Mouse (Mus musculus): ENCODE measurements around the gene Hoxc6. TPM values are rescaled to one million over a fixed set of nuclear protein-coding genes. Genes with fewer than 3 reads are reported as not detected.

The Hoxc6 gene
- polyA plus RNA-seq, 1 experiment from 2014 or later = 0.17 TPM

DNA sequence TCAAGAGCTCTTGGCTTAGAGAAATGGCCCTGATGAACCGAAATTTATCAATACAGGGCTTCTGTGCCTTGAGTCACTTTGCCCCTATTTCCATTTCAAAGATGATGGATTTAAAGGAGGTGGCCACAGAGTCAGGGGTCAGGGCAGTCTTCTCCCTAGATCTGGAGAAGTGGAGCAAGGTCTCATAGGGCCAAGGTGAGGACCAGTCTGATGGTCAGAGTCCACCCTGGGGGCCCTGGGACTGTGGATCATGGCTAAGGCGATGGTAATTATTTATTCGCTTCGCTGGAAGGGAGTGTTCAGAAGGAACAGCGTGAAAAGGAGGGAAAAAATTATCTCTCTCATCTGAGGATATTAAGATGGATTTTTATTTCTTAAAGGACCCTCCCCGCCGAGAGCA lies 23.0 kb upstream of the Hoxc6 start:
- no peaks in the 10 kb centered on the region for H3K4me1 ChIP-seq (ENCODE audit: control insufficient read depth, insufficient read depth, low read length)
- no peak for DNase-seq (ENCODE audit: low spot score)
- 5% methylated on average over 7 of the region's 7 CpGs for WGBS
- H3K27ac ChIP-seq (replicated peaks; ENCODE audit: low read depth, low read length) = no peak overlapping the region
- ATAC-seq (replicated peaks; ENCODE audit: insufficient number of reproducible peaks, low FRiP score, low TSS enrichment, low read depth) = no peak
- H3K4me3 ChIP-seq (ENCODE audit: low read depth, low read length) = no peak overlapping the region
- no peak overlapping the region for H3K4me2 ChIP-seq (ENCODE audit: low read depth, low read length)
- H3K9me3 ChIP-seq (replicated peaks; ENCODE audit: control insufficient read depth, low read length) = no peaks in the 10 kb centered on the region
- H3K9ac ChIP-seq (replicated peaks; ENCODE audit: low read length) = no peak overlapping the region
- peaks cover 97% of the 10 kb centered on the region for H3K27me3 ChIP-seq (ENCODE audit: control insufficient read depth, insufficient read depth, low read length)
- no peaks in the 10 kb centered on the region for H3K36me3 ChIP-seq (replicated peaks; ENCODE audit: control insufficient read depth, insufficient read depth, low read depth, low read length)

DNA sequence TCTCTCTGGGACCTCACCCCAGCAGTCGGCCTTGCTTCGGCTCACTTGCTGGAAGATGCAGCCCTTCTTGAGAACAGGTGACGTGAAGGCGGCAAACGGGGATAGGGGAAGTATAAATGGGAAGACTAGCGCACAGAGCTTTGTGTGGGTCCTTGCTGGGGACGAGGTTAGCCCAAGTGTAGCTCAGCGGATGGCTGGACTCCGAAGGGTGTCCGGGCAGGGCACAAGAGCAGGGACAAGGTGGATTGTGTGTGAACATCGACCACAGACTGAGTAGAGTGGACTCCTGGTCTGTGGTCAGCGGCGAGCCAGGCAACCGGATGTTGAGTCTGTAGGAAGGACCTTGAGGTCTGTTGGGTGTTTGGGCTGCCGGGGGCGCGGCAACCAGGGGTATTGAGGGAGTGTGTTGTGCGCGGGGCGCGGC lies 22.4 kb upstream of the Hoxc6 start:
- H3K4me2 ChIP-seq (ENCODE audit: low read depth, low read length) = no peak overlapping the region
- DNase-seq (ENCODE audit: low spot score) = no peak
- no peak overlapping the region for H3K4me3 ChIP-seq (ENCODE audit: low read depth, low read length)
- WGBS = 2% methylated on average over 21 of the region's 21 CpGs
- no peaks in the 10 kb centered on the region for H3K4me1 ChIP-seq (ENCODE audit: control insufficient read depth, insufficient read depth, low read length)
- ATAC-seq (replicated peaks; ENCODE audit: insufficient number of reproducible peaks, low FRiP score, low TSS enrichment, low read depth) = no peak
- no peaks in the 10 kb centered on the region for H3K36me3 ChIP-seq (replicated peaks; ENCODE audit: control insufficient read depth, insufficient read depth, low read depth, low read length)
- no peak overlapping the region for H3K9ac ChIP-seq (replicated peaks; ENCODE audit: low read length)
- no peak overlapping the region for H3K27ac ChIP-seq (replicated peaks; ENCODE audit: low read depth, low read length)
- peaks cover 98% of the 10 kb centered on the region for H3K27me3 ChIP-seq (ENCODE audit: control insufficient read depth, insufficient read depth, low read length)
- no peaks in the 10 kb centered on the region for H3K9me3 ChIP-seq (replicated peaks; ENCODE audit: control insufficient read depth, low read length)

DNA sequence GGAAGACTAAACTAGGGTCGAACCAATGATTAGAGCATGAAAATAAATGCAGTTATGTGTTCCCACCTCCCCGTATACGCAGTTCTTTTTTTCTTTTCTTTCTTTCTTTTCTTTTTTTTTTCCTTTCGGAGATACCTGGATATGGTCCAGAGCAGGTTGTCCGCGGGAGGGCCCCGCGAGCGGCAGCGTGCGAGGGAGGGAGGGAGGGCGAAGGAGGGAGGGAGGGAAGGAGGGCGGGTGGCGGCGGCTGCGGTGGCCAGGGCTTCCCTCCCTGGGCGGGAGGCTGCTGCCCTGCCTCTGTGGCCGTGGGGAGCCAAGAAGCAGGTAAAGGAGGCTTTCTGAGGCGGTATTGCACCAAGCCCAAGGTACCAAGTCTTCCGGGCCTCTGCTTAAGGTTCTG lies 21.9 kb upstream of the Hoxc6 start, which contains the start of gene Hoxc9:
Hoxc9 (plus strand) TSS at position 269 of the 400 bp plus-strand sequence.
- H3K4me2 ChIP-seq (ENCODE audit: low read depth, low read length) = no peak within 1 kb of the TSS

DNA sequence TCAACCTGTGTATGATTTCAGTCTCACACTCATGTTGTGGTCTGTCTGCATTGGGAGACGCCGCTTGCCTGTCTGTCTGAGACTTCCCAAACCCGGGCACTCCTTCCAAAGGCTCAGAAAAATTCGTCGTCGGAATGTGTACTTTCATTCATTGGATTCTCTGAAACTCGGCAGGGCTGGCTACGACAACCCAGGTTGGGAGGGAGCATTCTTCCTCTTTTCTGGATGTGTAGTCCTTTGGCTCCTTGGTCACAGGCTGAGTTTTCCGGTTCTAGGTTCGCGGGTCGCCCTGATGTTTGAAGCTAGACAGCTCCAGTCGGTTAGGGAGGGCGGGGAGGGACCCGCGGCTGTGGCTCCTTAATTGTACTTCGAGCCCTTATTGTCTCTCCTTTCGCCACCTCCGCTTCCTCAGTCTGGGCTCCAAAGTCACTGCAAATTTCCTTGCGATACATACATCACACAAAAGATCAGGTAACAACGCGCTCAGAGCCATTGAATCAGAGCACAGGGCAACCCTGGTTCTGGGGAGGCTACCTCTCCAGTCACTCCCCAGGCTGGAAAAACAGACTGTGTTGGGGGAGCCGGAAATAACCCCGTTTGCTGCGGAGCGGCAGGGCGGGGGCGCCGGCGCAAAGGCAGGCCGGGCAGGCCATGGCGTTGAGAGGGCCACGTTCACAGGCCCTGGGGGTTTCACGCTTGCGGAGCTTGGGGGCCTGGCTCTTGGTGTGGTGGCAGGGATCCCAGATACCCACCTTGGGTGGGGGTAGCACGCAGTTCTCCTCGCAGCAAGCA lies 21.2 kb upstream of the Hoxc6 start:
- no peak overlapping the region for H3K4me3 ChIP-seq (ENCODE audit: low read depth, low read length)
- 1% methylated on average over 37 of the region's 37 CpGs for WGBS
- H3K27ac ChIP-seq (replicated peaks; ENCODE audit: low read depth, low read length) = no peak overlapping the region
- no peaks in the 10 kb centered on the region for H3K9me3 ChIP-seq (replicated peaks; ENCODE audit: control insufficient read depth, low read length)
- DNase-seq (ENCODE audit: low spot score) = no peak
- H3K4me2 ChIP-seq (ENCODE audit: low read depth, low read length) = no peak overlapping the region
- peaks cover 4% of the 10 kb centered on the region for H3K4me1 ChIP-seq (ENCODE audit: control insufficient read depth, insufficient read depth, low read length)
- no peak for ATAC-seq (replicated peaks; ENCODE audit: insufficient number of reproducible peaks, low FRiP score, low TSS enrichment, low read depth)
- H3K36me3 ChIP-seq (replicated peaks; ENCODE audit: control insufficient read depth, insufficient read depth, low read depth, low read length) = no peaks in the 10 kb centered on the region
- H3K27me3 ChIP-seq (ENCODE audit: control insufficient read depth, insufficient read depth, low read length) = peaks cover 97% of the 10 kb centered on the region
- H3K9ac ChIP-seq (replicated peaks; ENCODE audit: low read length) = no peak overlapping the region

More for the DNA sequence above, 21.9 kb upstream of the Hoxc6 start, which contains the start of gene Hoxc9:
- Histone ChIP-seq H3K4me3 (ENCODE audit: low read depth, low read length) (no peak within 1 kb of the TSS), H3K4me1 (ENCODE audit: control insufficient read depth, insufficient read depth, low read length) (no peaks in the 10 kb centered on the region), H3K27ac (replicated peaks; ENCODE audit: low read depth, low read length) (no peak within 1 kb of the TSS), H3K9ac (replicated peaks; ENCODE audit: low read length) (no peak within 1 kb of the TSS), H3K27me3 (ENCODE audit: control insufficient read depth, insufficient read depth, low read length) (peaks cover 97% of the 10 kb centered on the region), H3K9me3 (replicated peaks; ENCODE audit: control insufficient read depth, low read length) (no peaks in the 10 kb centered on the region), H3K36me3 (replicated peaks; ENCODE audit: control insufficient read depth, insufficient read depth, low read depth, low read length) (no peaks in the 10 kb centered on the region)
- ATAC-seq (replicated peaks; ENCODE audit: insufficient number of reproducible peaks, low FRiP score, low TSS enrichment, low read depth) (no peak), DNase-seq (ENCODE audit: low spot score) (no peak)
- WGBS = 0% methylated on average over 13 of the region's 20 CpGs

DNA sequence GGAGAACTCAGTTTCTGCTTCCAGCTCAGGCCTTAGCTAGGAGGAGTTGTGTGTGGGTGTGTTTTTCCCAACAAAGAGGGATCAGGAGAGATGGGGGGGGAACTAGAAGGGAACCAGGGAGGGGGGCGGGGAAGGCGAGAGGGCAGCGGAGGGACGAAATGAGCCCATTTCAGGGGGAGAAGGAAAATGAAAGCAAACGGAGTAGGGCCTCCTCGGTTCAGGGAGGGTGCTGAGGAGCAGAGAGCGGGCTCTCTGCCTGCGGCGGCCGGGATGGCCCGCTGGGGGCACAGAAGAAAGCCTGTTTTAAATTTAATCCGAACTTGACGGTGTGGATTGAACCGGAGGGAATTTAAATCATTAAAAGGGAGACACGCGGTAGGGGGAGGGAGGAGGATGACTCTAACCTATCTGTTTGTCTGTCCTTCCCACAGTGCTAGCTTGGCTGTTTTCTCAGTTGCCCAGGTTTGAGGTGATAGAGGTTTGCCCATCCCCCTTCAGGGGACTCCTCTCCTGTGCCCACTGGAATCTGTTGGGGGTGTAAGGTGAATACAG lies 20.6 kb upstream of the Hoxc6 start:
- 1% methylated on average over 16 of the region's 16 CpGs for WGBS
- ATAC-seq (replicated peaks; ENCODE audit: insufficient number of reproducible peaks, low FRiP score, low TSS enrichment, low read depth) (no peak), DNase-seq (ENCODE audit: low spot score) (no peak)
- no peaks in the 10 kb centered on the region for H3K9me3 ChIP-seq (replicated peaks; ENCODE audit: control insufficient read depth, low read length)
- H3K4me2 ChIP-seq (ENCODE audit: low read depth, low read length) = no peak overlapping the region
- peaks cover 97% of the 10 kb centered on the region for H3K27me3 ChIP-seq (ENCODE audit: control insufficient read depth, insufficient read depth, low read length)
- no peak overlapping the region for H3K4me3 ChIP-seq (ENCODE audit: low read depth, low read length)
- no peaks in the 10 kb centered on the region for H3K36me3 ChIP-seq (replicated peaks; ENCODE audit: control insufficient read depth, insufficient read depth, low read depth, low read length)
- no peak overlapping the region for H3K9ac ChIP-seq (replicated peaks; ENCODE audit: low read length)
- H3K27ac ChIP-seq (replicated peaks; ENCODE audit: low read depth, low read length) = no peak overlapping the region
- H3K4me1 ChIP-seq (ENCODE audit: control insufficient read depth, insufficient read depth, low read length) = peaks cover 6% of the 10 kb centered on the region

DNA sequence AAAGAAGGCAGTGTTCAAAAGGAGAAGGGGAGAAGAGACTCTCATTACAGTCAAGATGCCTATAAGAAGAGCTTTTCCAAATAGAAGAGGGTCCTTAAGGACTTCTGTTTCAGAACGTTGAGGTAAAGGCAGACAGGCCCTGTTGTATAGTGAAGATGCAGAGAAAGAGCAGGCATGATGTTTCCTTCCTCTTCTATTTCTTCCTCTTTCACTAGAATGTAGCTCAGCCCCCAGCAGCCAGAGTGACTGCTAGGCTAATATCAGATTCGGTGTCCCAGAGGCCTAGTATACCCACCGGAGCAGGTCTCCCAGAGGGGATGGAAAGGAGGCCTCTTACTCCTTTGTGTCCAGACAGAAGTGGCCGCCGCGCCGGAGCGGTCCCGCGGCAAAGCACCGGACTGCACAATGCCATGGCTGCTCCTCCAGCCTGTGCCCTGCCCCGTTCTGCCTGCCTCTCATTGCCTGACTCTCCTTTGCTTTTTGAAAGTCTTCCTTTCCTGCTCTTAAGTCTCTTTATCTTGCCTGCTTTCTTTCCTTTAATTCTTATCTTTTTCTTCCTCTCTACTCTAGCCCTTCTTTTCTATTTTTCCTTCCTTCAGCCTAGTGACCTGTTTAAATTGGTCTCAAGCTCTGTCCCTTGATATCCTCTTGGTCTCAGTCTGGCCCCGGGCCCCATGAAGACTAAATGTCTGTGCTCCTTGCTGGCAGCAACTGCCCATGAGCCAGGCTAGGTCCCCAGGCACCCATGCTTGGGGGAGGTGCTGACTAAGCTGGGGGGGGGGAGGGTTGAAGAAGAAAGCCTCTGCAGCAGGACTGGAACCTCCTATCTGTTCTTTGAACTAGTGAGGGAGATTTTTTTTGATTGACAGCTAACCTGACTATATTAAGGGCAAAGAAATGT lies 19.2 kb upstream of the Hoxc6 start:
- Histone ChIP-seq H3K9me3 (replicated peaks; ENCODE audit: control insufficient read depth, low read length) (no peaks in the 10 kb centered on the region), H3K9ac (replicated peaks; ENCODE audit: low read length) (no peak overlapping the region), H3K27me3 (ENCODE audit: control insufficient read depth, insufficient read depth, low read length) (peaks cover 96% of the 10 kb centered on the region), H3K27ac (replicated peaks; ENCODE audit: low read depth, low read length) (no peak overlapping the region), H3K4me3 (ENCODE audit: low read depth, low read length) (no peak overlapping the region), H3K4me2 (ENCODE audit: low read depth, low read length) (no peak overlapping the region), H3K4me1 (ENCODE audit: control insufficient read depth, insufficient read depth, low read length) (peaks cover 6% of the 10 kb centered on the region), H3K36me3 (replicated peaks; ENCODE audit: control insufficient read depth, insufficient read depth, low read depth, low read length) (no peaks in the 10 kb centered on the region)
- ATAC-seq (replicated peaks; ENCODE audit: insufficient number of reproducible peaks, low FRiP score, low TSS enrichment, low read depth) (no peak), DNase-seq (ENCODE audit: low spot score) (no peak)
- WGBS = 1% methylated on average over 13 of the region's 13 CpGs

DNA sequence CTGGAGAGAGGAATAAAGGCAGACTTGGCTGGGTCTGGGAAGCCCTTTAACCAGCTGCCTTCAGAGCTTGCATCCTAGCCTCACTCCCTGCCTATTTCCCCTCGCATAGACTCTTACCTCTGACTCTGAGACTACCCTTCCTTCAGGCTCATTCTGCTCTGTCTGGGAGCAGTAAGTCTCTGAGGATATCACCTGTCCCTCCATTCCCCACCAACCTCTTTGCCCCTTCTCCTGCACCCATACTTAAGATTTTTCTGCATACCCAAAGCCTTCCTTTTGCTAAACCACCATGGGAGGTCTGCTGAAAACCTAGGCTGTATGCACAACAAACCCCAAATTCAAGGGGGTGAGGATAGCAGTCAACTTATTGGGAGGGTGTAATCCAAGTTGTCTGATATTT lies 18.1 kb upstream of the Hoxc6 start:
- H3K4me3 ChIP-seq (ENCODE audit: low read depth, low read length) = no peak overlapping the region
- peaks cover 6% of the 10 kb centered on the region for H3K4me1 ChIP-seq (ENCODE audit: control insufficient read depth, insufficient read depth, low read length)
- H3K27ac ChIP-seq (replicated peaks; ENCODE audit: low read depth, low read length) = no peak overlapping the region
- no peak overlapping the region for H3K9ac ChIP-seq (replicated peaks; ENCODE audit: low read length)
- 0% methylated on average over 1 of the region's 1 CpGs for WGBS
- no peaks in the 10 kb centered on the region for H3K9me3 ChIP-seq (replicated peaks; ENCODE audit: control insufficient read depth, low read length)
- no peaks in the 10 kb centered on the region for H3K36me3 ChIP-seq (replicated peaks; ENCODE audit: control insufficient read depth, insufficient read depth, low read depth, low read length)
- H3K4me2 ChIP-seq (ENCODE audit: low read depth, low read length) = no peak overlapping the region
- peaks cover 96% of the 10 kb centered on the region for H3K27me3 ChIP-seq (ENCODE audit: control insufficient read depth, insufficient read depth, low read length)
- no peak for DNase-seq (ENCODE audit: low spot score)
- ATAC-seq (replicated peaks; ENCODE audit: insufficient number of reproducible peaks, low FRiP score, low TSS enrichment, low read depth) = no peak
